Mouse (Mus musculus): ENCODE data around the gene Npc2.
A peak's percentile ranks its signal among the peaks of the same experiment; 100 is the strongest.

Npc2 gene

DNA sequence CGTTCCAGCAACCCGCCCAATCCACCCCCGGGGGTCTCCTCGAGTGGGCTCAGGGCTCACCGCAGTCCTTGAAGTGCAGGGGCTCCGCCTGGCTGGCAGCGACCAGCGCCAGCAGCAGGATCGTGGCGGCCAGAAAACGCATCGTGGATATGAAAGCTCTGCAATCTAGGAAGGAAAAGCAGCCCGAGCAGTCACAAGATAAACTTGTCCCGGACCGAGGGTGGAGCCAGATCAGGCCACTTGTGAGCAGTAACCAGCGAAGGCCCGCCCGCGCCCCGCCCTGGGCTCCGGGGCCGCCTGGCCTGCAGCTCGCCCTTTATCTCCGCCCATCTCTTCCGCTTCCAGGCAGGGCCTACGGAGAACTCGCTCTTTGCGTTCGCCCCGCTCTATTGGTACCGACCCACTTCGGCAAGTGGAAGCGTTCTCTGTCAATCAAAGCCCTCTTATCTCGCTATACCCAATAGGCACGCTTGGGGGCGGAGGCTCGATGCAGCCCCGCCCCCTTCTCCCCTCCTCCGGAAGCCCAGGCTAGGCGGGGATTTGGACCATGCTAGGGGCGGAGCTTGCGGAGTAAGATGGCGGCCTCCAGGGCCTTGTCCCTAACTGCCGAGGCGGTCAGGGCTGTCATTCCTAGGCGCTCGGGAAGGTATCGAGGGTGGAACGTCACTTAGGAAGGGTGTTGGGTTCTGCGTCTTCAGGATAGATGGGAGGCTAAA is at the start of gene Npc2, which contains the start of gene Isca2:
Npc2 (minus strand) TSS at position 427 of the 716 bp plus-strand sequence.
Isca2 (plus strand) TSS at position 526 of the 716 bp plus-strand sequence.
- peak; percentile 98 for DNase-seq (ENCODE audit: extremely low spot score, low read depth, low spot score)

DNA sequence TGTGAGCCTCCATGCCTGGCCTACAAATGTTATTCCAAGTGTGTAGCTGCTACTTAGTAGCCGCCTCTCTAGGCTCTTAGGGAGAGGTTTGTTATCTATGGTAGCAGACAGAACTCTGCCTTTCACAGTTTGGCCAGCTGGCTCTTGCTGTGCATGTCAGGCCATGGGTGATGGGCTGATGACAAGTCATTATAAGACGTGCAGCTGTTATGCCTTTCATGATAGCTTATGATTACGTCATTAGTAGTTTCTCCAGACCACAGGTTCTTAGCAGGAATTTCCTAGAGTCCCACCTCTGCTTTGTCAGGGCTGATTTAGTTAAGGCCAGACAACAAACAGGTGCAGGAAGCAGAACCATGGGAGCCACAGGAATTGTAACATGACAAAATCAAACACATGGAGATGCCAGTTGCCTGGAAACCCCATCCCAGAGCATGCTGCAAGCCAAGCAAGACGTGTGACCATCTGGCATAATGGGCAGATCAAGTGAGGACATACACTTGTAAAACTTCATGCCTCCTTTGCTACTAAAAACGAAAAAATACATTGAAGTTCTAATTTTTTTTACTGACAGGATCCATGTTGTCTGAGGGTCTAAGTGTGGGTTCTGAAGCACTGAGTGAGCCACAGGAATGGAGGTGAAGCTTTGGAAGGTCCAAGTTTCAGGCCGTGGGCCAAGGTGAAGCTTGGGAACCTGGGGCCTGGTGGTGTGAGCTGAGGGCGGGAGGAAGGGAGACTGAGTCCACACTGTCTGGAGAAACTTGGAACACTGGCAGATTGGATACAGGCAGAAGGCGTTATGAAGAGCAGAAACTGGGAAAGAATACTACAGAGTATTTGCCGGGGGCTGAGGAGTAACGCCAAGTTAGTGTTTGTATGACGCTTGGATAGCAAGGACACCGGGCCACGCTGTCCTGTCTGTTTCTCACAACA is 46.5 kb upstream of the Npc2 start:
- no peak for DNase-seq (ENCODE audit: extremely low spot score, low read depth, low spot score)

DNA sequence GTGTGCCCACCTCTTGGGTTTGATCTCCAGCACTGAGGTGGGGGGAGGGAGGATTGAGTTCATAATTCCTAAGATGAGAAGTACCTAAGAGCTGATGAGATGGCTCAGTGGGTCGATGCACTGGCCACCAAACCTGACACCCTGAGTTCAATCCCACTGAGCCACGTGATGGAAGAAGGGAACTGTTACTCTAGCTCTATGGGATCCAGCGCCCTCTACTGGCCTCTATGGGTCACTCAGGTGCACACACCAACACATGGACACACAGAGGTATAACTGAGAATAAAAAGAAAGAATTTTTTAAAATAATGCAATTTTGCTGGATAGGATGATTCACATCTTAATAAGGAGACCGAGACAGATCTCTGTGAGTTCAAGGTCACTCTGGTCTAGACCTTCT is 45.5 kb upstream of the Npc2 start:
- no peak for DNase-seq (ENCODE audit: extremely low spot score, low read depth, low spot score)

DNA sequence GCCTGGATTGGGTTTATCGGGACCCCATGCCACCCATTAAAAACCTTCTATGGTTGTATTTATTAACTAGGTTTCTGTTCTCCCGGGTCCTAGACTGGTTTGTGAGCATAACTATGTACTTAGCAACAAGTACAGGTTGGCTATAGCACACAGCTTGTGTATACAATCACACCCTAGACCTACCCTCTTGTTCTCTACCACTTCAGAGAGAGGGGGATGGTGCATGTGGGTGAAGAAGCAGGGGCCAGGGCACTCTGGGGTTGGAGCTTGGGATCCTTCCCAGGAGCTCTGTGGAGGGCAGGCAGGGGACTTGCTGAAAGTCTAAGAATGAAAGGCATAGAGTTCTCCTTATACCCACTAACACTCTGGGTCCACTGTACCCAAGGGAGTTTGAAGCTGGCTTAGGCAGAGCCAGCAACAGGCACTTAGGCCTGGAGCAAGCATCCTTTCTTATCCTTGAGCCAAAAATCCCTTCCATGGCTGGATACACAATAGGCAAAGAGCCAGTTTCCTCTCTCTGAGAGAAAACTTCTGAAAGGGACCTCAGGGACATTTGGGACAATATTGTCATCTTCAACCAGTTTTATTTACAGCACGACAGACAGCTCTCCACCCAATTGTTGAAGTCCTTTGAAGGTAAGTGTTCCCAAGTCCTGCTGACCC is 41.8 kb upstream of the Npc2 start:
- DNase-seq (ENCODE audit: extremely low spot score, low read depth, low spot score), result no peak

DNA sequence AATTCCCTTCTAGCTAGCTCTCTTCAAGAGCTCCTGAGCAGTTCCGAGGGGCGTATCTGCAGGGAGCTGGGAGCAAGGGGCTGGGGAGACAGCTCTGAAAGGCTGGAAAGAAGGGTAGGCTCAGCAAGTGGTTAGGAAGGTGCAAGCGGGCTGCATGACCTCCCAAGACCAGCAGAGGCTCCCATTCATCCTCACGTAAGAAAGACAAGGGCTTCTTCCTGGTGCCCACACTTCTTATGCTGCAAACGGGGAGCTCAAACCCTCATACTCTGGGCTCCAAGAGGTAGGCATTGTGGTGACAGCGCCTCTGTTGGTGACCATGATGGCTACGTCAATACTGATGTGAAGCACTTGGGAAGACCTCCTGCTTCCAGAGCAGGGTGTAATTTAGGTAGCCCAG is 40.8 kb upstream of the Npc2 start:
- no peak for DNase-seq (ENCODE audit: extremely low spot score, low read depth, low spot score)

- DNase-seq (ENCODE audit: extremely low spot score, low read depth, low spot score), result no peak
These were observed 39.1 kb upstream of the Npc2 start for GRCm38 (mm10) chr12:84812004-84812403.

- DNase-seq (ENCODE audit: extremely low spot score, low read depth, low spot score), result no peak
These were observed 38.6 kb upstream of the Npc2 start for GRCm38 (mm10) chr12:84811510-84811909.

- no peak for DNase-seq (ENCODE audit: extremely low spot score, low read depth, low spot score)
These were observed 37.9 kb upstream of the Npc2 start for GRCm38 (mm10) chr12:84810810-84811209.

- no peak for DNase-seq (ENCODE audit: extremely low spot score, low read depth, low spot score)
These were observed 36.1 kb upstream of the Npc2 start for GRCm38 (mm10) chr12:84809033-84809432.

GRCm38 (mm10) chr12:84807351-84807750 is 34.4 kb upstream of the Npc2 start:
- no peak for DNase-seq (ENCODE audit: extremely low spot score, low read depth, low spot score)

DNA sequence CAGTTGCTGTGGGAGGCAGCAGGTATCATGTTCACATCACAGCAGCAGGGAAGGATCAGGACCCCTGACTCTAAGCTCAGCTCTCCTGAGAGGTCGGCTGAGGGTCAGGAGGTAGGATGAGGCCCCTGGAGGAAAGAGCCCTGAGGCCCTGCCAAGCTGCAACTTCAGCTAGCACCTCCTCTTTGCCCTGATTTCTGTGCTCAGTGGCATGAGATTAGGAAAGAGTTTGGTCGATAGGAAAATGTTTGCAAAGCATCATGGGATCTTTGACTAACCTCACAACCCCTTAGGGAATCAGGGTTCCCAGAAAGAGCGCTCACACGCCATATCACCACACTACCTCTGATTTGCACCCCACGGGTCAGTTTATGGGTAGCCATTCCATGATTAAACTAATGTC is 33.8 kb upstream of the Npc2 start:
- no peak for DNase-seq (ENCODE audit: extremely low spot score, low read depth, low spot score)

- DNase-seq (ENCODE audit: extremely low spot score, low read depth, low spot score), result no peak
These were observed 33.1 kb upstream of the Npc2 start for GRCm38 (mm10) chr12:84806010-84806409.

- no peak for DNase-seq (ENCODE audit: extremely low spot score, low read depth, low spot score)
These were observed 32.4 kb upstream of the Npc2 start for GRCm38 (mm10) chr12:84805228-84805842.

- DNase-seq (ENCODE audit: extremely low spot score, low read depth, low spot score), result no peak
These were observed 29.7 kb upstream of the Npc2 start for GRCm38 (mm10) chr12:84802625-84803024.

DNA sequence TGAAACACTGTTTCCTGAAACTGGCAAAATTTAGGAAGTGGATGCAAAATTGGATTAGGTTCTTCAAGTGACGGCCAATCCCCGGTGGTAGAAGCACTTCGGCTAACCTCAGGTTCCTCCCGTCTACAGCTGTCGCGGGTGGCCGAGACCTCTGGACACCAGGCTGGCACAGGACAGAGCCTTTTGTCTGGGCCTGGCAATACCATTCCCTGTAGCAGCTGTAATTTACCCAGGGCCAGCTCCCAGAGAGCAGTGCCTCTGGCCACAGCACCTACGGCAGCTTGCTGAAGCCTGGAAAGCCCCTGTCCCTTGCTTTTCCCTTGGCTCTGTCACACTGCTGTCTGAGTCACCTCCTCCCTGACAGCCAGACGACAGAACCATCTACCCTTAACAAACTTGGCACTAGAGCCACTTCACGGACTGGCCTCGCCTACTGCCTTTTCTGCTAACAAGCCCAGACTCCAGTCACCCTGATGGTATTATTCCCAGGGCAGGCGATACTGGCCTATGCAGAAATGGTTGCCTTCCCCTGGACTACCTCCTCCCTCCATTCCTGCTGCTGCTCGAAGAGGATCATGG is 28.7 kb upstream of the Npc2 start:
- no peak for DNase-seq (ENCODE audit: extremely low spot score, low read depth, low spot score)

DNA sequence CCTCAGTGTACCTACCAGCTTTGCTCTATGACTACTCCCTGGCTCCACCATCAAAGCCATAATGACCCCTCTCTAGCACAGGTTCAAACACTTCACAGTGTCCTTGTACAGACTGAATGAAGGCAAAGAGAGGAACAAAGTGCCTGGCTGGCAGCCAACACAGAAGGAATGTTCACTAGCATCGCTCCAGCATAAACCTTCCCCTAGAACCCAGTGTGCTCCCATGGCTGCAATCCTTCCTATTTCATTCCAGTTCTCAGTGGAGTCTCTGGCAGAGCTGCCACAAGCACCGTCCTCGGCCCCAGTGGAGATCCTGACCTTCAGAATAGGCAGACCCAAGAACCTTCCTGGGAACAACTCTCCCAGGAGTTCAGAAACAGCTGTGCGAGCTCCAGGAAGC is 27.5 kb upstream of the Npc2 start:
- no peak for DNase-seq (ENCODE audit: extremely low spot score, low read depth, low spot score)

DNA sequence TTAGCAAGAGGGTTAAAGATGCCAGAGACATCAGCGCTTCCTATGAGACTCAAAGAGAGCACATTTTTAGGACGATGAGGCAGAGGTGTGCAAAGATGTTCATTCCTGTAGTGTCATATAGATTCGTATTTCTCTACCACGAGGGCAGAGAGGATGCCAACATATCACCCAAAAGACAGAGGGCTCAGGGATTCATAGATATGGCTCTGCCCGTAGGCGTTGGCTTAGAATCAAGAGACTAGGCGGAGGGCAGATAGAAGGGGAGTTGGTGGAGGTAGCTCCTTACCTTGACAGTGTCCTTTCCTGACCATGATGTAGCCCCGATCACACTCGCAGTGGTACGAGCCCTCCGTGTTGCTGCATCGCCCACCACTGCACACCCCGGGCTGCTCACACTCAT is 26.1 kb upstream of the Npc2 start:
- no peak for DNase-seq (ENCODE audit: extremely low spot score, low read depth, low spot score)

DNA sequence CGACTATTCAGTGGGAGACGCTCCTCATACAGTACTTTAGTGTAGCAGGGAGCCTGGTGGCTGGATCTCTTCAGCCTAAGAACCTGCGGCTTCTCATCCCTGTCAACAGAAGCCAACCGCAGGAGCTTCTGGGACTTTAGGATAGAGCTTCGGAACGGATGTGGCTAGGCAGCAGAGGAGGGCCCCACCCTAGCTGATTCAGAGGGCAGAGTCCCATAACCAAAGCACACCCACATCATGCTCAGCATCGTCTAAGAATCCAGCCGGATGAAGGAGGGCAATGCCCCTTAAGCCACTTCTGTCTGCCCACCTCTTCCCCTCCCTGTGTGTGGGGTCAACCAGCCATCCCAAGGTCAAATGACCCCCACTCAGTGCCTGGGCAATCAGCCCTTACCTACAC is 21.7 kb upstream of the Npc2 start:
- DNase-seq (ENCODE audit: extremely low spot score, low read depth, low spot score), result no peak

DNA sequence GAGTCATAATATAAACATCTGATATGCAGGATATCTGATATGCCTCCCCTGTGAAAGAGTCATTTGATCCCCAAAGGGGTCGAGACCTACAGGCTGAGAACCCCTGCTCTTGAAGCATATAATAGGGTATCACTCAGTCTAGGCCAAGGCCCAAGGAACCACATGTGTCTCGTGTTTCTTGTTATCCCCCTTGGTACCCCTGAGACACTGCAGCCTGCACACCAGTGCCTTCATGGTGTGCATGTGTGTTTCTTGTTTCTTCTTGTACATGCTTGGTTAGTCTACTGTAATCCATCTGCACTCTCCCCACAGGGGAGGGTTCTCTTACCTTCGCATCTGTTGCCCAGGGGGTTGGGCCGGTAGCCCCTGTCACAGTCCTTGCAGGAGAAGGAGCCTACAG is 19.7 kb upstream of the Npc2 start:
- DNase-seq (ENCODE audit: extremely low spot score, low read depth, low spot score), result no peak

- DNase-seq (ENCODE audit: extremely low spot score, low read depth, low spot score), result no peak
These were observed 17.9 kb upstream of the Npc2 start for GRCm38 (mm10) chr12:84790853-84791252.

- no peak for DNase-seq (ENCODE audit: extremely low spot score, low read depth, low spot score)
These were observed 13.1 kb upstream of the Npc2 start for GRCm38 (mm10) chr12:84786091-84786490.

Data from hindlimb bud, embryonic 11.5 days (tissue).